Mouse (Mus musculus) lung, adult 2 months (tissue): ENCODE data around the gene Heatr5a. TPM values are rescaled to one million over a fixed set of nuclear protein-coding genes. Genes with fewer than 3 reads are reported as not detected.
A peak's percentile ranks its signal among the peaks of the same experiment; 100 is the strongest.

Experiments
- DNase-seq: peaks from one replicate; pipeline ENCODE4 v3.0.0; 2022
- H3K4me1 ChIP-seq: fragments of 200-500 bp; 2 replicates; pipeline ENCODE4 v1.6.1; 2011; ENCODE audit warnings: low read length; ENCODE audit not compliant: control insufficient read depth, insufficient read depth
- H3K4me3 ChIP-seq: fragments of 200-500 bp; replicated peaks from 2 replicates; pipeline ENCODE3; 2011; ENCODE audit warnings: low read depth, mild to moderate bottlenecking, control low read depth, low read length; ENCODE audit errors: extremely low read depth
- CTCF ChIP-seq: fragments of 200-500 bp; IDR thresholded peaks from 2 replicates; pipeline ENCODE4 v1.5.1; 2011; ENCODE audit warnings: mild to moderate bottlenecking, low read length, control low read depth; ENCODE audit not compliant: insufficient read depth
- POLR2A ChIP-seq: fragments of 200-500 bp; IDR thresholded peaks from 2 replicates; pipeline ENCODE4 v1.6.1; 2011; ENCODE audit warnings: low read depth, mild to moderate bottlenecking, control low read depth, low read length, borderline replicate concordance; ENCODE audit errors: extremely low read depth
- WGBS: fragments of 180-500 bp; shearing (Covaris S2); methylation state at CpG from one replicate; pipeline ENCODE4 v1.1.7; 2018; 5-methylcytosine and 5-hydroxymethylcytosine counted together
- polyA plus RNA-seq: library from polyadenylated mRNA; depleted of rRNA; stranded (reverse); fragments of >200 nt; gene quantifications from 2 replicates; pipeline ENCODE4 v1.2.3, GENCODE M21; 2012; rRNA removed

Heatr5a gene
- polyA plus RNA-seq, 1 experiment, result 50.4 TPM

DNA sequence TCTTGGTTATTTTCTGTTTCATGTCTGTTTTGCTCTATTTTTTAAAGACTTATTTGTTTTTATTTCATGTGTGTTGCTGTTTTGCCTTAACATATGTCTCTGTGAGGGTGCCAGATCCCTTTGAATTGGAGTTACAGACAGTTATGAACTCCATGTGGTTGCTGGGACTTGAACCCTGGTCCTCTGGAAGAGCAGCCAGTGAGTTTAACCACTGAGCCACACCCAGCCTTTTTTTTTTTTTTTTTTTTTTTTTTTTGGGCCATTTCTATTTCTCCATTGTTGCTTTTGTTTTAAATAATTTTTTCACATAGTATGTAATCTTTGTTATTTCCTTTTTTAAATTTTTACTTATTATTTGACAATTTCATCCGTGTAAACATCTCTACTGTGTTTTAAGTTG is 131.3 kb downstream of the Heatr5a start:
- WGBS, result 95% methylated on average over 1 of the region's 1 CpGs
- no peak for TF ChIP-seq CTCF
- TF ChIP-seq POLR2A, result no peak

GRCm38 (mm10) chr12:51835219-51835618 is 135.9 kb downstream of the Heatr5a start:
- 34% methylated on average over 3 of the region's 3 CpGs for WGBS
- TF ChIP-seq CTCF, result no peak
- no peak for TF ChIP-seq POLR2A
- no peak for DNase-seq
- Histone ChIP-seq H3K4me1 (no peaks in the 10 kb centered on the region; the same call in 1 of the 2 replicates), H3K4me3 (no peak overlapping the region)

More for the DNA sequence above, 131.3 kb downstream of the Heatr5a start:
- H3K4me1 ChIP-seq, result peaks cover 6% of the 10 kb centered on the region
- no peak overlapping the region for H3K4me3 ChIP-seq
- no peak for DNase-seq

- WGBS, result 87% methylated on average over 13 of the region's 13 CpGs
- TF ChIP-seq CTCF, result no peak
- no peak for TF ChIP-seq POLR2A
- H3K4me1 ChIP-seq, result peaks cover 3% of the 10 kb centered on the region; the same call in 1 of the 2 replicates
- no peak overlapping the region for H3K4me3 ChIP-seq
- DNase-seq, result no peak
Measured at GRCm38 (mm10) chr12:51831931-51832330, 139.2 kb downstream of the Heatr5a start.

- TF ChIP-seq POLR2A (no peak), CTCF (no peak)
- WGBS, result 98% methylated on average over 3 of the region's 3 CpGs
- Histone ChIP-seq H3K4me1 (peaks cover 3% of the 10 kb centered on the region; the same call in 1 of the 2 replicates), H3K4me3 (no peak overlapping the region)
- DNase-seq, result no peak
Measured at GRCm38 (mm10) chr12:51831296-51831695, 139.8 kb downstream of the Heatr5a start.

DNA sequence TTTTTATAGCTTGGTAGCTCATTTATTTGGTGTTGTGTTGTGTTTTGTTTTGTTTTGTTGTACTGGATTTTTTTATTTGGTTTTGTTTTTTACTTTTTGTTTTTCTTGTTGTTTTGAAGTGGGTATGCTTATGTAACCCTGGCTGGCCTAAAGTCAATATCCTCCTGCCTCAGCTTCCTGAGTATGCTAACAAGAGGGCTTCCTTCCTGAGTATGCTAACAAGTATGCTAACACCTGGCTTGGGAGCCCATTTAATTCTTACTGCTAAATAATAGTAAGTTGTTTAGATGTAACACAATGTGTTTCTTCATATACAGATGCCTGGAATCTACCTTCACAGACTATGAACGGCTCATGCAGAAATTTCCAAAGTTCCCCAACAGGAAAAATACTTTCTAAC is 140.4 kb downstream of the Heatr5a start:
- TF ChIP-seq POLR2A, result no peak
- DNase-seq, result no peak
- H3K4me3 ChIP-seq, result peak overlapping the region; percentile 13
- 57% methylated on average over 1 of the region's 1 CpGs for WGBS
- H3K4me1 ChIP-seq, result peaks cover 3% of the 10 kb centered on the region; the same call in 1 of the 2 replicates

DNA sequence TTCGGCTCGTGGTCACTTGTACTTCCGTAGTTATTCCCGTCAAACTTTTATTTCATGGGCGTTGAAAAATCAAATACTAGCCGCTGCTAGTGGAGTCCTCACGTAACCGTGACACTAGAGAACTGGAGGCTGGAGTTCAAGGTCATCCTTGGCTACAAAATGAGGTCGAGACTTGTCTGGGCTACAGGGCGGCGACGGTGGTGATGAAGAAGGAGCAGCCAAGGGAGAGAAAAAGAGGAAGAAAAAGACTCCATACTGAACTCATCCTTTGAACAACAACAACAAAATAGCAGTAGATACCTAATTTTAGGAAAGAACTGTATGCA is 141.1 kb downstream of the Heatr5a start:
- under 1% methylated on average over 12 of the region's 12 CpGs for WGBS
- H3K4me1 ChIP-seq, result peaks cover 3% of the 10 kb centered on the region; the same call in 1 of the 2 replicates
- TF ChIP-seq CTCF (no peak), POLR2A (no peak)
- peak overlapping the region; percentile 86 for H3K4me3 ChIP-seq
- DNase-seq, result no peak

DNA sequence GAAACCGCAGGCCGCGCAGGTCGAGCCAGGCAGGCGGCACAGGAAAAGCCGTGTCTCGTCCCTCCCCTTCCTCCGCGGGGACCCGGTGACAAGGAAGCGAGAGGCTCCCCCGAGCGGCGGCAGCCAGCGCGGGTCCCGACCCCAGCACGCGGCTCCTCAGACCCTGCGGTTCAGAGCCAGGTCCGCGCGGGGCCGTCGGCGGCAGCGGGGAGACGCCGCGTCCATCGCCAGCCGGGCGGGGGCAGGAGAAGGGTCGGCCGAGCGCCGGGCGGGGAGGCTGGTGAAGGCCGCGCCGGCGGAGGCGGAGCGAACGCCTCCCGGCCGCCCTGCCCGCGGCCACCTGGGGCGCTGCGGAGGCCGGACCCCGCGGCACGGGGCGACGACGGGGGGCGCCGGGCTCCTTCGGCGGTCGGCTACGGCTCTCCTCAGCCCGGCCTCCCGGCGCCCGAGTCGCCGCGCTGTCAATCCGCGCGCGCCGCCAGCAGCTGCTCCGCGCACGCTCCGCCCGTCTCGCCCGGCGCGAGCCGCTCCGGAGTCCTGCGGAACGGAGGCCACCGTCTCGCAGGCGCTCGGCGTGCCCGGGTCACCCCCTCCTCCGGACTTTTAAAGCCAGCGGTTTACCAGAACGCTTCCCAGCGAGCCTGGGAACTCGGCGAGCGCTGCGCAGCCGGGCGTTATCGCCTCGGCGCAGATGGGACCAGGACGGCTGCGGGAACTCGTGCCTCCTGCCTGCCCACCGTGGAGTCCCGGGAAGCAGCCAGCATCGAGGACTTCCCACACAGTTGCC is 141.6 kb downstream of the Heatr5a start, which contains the start of gene Hectd1:
Gene Hectd1 (minus strand): TSS at position 247 of the 787 bp plus-strand sequence.
- Histone ChIP-seq H3K4me3 (peak within 1 kb of the TSS; percentile 86), H3K4me1 (peaks cover 3% of the 10 kb centered on the region; the same call in 1 of the 2 replicates)
- peak; percentile 92 for DNase-seq
- TF ChIP-seq POLR2A, result peak; percentile 26; the same call in 1 of the 2 replicates
- TF ChIP-seq CTCF, result no peak
- under 1% methylated on average over 95 of the region's 114 CpGs for WGBS

DNA sequence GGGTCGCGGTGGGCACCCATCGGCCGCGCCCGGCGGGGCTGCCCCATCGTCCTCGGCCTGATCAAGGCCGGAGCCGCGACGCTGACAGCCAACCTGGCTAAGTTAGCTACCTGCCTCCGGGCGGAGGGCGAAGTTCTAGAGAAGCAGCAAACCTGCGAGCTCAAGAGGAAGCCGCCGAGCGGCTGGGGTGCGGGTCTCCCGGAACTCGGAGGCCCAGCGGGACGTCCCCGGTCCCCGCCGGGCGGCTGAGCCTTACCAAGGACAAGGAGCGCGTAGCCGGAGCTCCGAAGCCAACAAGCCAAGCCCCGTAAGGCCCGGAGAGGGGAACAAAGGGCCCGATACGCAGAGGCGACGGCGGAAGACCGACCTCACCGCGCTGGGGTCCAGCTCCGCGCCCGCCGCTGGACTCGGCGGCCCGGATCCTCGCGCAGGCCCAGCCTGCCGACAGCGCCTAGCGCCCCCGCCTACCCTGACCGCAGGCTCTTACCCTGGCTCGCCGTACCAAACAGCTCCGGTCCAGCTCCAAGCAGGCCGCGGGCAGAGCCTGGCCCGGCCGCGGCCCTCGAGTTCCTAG is 142.3 kb downstream of the Heatr5a start:
- no peak for TF ChIP-seq POLR2A
- no peak for TF ChIP-seq CTCF
- Histone ChIP-seq H3K4me3 (peak overlapping the region; percentile 86), H3K4me1 (peaks cover 3% of the 10 kb centered on the region; the same call in 1 of the 2 replicates)
- WGBS, result under 1% methylated on average over 66 of the region's 66 CpGs
- DNase-seq, result no peak

GRCm38 (mm10) chr12:51827958-51828650 is 143.0 kb downstream of the Heatr5a start:
- 4% methylated on average over 6 of the region's 6 CpGs for WGBS
- H3K4me3 ChIP-seq, result peak overlapping the region; percentile 86
- DNase-seq, result no peak
- TF ChIP-seq POLR2A (no peak), CTCF (no peak)
- peaks cover 3% of the 10 kb centered on the region; the same call in 1 of the 2 replicates for H3K4me1 ChIP-seq

Other genes with a start within 250 kb of the Heatr5a start
- 13.7 and 19.9 TPM in 2 replicates for gene Hectd1, start 141.8 kb downstream of the Heatr5a start, polyA plus RNA-seq
- gene Dtd2, start 35.2 kb upstream of the Heatr5a start, polyA plus RNA-seq, result 4.6 and 6.8 TPM in 2 replicates
- 0.40 and 0.62 TPM in 2 replicates for gene Gpr33, start 56.7 kb upstream of the Heatr5a start, polyA plus RNA-seq
- gene Nubpl, start 126.4 kb upstream of the Heatr5a start, polyA plus RNA-seq, result 1.0 and 1.6 TPM in 2 replicates